Mouse (Mus musculus): ENCODE measurements around the gene Gjc2.

Gjc2 gene

DNA sequence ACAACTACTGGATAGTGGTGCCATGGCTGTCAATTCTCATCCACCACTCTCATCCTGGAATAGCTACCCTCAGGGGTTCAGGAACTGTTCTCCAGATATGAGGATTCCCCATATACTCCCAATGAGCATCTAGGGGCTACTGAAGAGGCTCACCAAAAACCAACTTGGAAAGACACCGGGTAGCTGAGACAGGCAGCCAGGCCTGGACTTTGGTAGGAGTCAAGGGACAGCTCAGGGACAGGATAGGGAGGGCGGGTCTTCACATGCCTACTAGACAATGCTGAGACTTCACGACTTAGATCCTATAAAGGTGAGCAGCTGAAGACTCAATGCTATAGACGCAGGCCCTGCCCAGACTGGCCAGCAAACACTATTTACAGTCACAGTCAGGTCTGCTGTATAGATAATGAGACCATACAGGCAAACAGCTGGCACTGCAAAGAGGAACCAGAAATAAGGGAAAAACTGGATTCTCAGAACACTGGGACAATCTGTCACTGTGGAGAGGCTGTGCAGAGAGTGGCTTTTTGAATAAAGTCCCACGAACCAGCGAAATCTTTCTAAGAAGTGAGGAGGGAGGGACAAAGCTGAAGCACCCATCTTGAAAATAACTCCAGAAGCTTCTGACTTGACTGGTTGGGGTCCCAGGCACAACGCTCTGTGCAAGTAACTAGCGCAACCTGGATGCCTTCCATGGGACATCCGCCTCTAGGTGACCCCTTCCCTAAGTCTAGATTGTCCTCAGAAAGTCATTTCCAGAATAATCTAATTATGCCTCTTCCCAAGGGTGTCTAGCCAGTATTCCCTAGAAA lies 20.4 kb downstream of the Gjc2 start:
- in situ Hi-C loops (cut with MboI, MseI) = no loop called here

DNA sequence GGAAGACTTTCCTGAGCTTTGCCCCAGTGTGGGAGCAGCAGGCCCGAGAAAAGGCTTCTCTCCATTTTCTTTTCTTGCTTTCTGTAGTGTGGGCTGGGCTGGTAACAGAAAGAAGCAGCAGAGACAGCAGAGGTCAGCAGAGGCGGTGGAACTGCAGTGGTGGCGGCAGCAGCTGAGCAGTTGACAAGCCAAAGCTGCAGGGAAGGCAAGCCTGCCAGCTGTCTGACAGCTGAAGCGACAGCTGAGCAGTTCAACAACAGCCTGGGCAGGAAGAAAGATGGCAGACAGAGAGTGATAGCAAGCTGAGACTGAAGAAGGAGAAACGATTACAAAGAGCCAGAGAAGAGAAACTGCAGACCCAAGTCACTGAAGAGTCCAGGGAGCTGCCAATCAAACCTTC lies 21.6 kb downstream of the Gjc2 start:
- in situ Hi-C loops (cut with MboI, MseI) = no loop called here

DNA sequence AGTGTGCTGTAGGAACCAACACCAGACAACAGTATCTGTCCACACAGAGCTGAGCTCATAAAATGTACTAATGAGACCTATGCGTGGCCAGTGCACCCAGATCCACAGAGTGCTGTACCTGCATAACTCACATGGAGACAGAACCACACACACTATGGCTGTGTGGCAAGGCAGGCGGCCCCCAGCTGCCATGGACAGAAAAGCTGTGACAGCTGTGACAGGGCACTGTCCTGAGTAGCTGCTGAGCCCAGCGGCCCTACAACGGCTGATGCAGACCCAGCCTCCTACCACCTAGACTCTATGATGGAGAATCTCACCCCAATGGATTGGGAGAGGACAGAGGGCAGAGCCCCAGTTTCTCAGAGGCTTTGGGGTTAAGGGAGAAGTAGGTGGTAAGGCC lies 23.5 kb downstream of the Gjc2 start:
- in situ Hi-C loops (cut with MboI, MseI) = no loop called here

DNA sequence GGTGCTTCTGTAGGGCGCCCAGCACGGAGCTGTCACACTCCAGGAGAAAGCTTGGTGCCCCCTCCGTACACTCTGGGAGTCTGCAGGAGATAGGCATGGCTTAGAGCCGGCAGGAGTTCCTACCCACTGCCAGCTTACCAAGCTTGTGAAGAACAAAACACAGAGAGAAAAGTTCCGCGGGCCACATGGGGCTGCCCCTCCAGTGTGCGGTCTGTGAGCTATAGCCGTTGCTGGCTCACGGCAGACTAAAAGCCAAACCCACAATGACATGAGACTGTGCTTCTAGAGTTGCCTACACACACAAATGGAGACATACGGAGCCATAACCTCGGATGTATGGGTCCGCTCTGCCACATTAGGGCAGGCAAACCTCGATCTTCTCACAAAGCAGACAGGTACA lies 23.9 kb downstream of the Gjc2 start:
- in situ Hi-C loops (cut with MboI, MseI) = no loop called here

DNA sequence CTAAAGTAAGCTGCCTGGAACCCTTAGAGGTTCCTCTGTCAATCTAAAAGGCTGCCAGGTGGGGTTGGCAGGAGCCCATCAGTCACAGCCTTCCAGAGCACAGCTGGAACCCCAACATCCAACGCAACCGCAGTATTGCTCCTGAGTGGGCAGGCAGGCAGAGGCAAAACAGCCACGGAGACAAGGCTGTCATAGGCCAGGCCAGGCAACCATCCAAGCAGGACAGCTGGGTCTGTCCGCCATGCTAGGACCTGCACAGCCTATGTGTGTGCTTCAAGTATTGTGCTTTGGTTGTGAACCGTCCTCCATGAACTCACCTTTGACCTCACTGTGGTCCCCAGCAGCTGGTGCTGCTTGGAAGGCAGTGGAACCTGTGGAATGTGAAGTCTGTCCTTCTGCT lies 27.1 kb downstream of the Gjc2 start:
- in situ Hi-C loops (cut with MboI, MseI) = no loop called here

DNA sequence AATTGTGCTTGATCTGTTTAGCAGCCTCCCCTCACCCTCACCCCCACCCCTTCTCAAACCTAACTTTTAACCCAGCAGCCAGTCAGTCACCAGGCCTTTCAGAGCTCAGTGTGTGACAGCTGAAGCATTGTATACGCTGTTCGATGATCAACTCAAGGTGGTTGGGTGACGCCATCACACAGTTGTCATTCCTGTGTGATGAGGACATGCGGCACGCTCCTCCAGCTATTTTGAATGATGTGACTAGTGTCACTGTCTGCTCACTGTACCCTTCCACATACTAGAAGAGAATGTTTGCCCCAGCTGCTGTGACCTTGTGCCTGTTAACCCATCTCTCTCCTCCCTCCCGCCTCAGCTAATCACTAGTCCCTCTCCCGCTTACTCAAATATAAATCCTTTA lies 28.8 kb downstream of the Gjc2 start:
- in situ Hi-C loops (cut with MboI, MseI) = no loop called here

DNA sequence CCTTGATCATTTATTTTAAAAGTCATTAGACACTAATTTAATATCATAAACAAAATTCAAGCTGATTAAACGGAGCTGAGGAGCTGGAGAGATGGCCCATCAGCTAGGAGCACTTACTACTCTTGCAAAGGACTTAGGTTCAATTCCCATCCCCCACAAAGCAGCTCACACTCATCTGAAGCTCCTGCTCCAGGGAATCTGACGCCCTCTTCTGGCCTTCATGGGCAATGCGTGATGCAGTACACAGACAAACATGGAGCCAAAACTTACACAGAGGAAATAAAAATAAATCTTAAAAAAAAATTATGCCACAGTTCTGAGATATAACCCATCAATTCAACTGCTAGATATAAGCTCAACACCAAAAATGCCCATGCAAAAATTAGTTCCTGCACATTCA lies 31.3 kb downstream of the Gjc2 start:
- in situ Hi-C loops (cut with MboI, MseI) = no loop called here

DNA sequence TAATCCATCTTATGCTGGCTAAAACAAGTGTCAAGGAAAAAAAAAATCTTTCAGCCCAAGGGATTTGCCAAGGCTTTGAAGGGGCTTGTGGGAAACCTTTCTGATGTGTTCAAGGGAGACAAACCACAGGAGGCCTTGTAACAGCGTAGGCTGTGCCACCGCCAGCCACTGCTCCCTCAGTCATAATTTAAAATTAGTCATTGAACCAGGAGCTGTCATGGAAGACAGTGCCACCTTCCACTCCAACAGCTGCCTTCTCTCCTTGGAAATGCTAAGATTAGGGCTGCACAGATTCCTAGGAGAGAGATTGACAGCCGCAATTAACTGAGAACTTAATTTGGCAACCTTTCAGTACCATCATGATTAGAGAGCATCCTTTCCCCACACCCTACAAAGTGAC lies 33.7 kb downstream of the Gjc2 start:
- in situ Hi-C loops (cut with MboI, MseI) = no loop called here

DNA sequence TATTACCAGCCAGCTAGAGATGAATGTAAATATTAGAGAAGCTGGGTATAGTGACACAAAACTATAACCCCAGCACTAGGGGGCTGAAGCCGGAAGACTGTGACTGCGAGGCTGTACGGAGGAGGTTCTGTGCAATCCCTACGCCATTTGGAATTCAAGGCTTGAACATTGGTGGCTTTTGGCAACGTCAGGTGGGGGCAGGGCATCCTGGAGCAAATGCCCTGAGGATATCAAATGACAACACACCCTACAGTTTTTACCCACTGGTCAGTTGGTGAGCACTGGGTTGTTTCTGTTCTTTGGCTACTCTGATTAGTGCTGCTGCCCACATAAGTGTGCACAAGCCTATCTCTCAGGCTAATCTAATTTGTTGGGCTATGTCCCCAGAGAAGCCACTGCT lies 40.1 kb downstream of the Gjc2 start:
- in situ Hi-C loops (cut with MboI, MseI) = no loop called here

DNA sequence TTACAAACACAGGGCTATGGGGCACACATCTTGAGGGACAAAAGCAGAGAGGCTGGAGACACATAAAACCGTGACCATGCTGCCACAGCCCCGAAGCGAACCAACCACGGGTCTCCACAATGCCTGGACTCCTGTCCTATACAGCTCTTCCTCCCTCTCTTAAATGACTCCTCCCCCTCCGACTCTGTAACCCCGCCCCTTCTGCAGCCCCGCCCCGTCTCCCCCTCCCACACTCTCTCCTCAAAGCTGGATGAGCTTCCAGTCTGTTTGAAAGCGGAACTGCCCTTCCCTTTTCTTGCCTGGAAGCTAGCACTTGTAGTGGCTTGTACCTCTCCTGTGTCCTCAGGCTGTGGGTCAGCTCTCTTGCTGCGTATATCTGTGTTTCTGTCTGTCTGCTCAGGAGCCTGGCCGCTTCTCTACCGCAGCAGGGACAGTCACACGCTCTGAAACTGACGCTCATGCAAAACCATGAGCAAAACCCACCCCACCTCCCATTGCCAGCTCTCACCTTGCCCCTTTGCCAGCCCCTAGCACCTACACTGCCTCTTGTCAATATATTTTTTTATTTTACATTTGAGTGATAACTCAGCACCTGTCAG lies 41.1 kb downstream of the Gjc2 start:
- in situ Hi-C loops (cut with MboI, MseI) = no loop called here

DNA sequence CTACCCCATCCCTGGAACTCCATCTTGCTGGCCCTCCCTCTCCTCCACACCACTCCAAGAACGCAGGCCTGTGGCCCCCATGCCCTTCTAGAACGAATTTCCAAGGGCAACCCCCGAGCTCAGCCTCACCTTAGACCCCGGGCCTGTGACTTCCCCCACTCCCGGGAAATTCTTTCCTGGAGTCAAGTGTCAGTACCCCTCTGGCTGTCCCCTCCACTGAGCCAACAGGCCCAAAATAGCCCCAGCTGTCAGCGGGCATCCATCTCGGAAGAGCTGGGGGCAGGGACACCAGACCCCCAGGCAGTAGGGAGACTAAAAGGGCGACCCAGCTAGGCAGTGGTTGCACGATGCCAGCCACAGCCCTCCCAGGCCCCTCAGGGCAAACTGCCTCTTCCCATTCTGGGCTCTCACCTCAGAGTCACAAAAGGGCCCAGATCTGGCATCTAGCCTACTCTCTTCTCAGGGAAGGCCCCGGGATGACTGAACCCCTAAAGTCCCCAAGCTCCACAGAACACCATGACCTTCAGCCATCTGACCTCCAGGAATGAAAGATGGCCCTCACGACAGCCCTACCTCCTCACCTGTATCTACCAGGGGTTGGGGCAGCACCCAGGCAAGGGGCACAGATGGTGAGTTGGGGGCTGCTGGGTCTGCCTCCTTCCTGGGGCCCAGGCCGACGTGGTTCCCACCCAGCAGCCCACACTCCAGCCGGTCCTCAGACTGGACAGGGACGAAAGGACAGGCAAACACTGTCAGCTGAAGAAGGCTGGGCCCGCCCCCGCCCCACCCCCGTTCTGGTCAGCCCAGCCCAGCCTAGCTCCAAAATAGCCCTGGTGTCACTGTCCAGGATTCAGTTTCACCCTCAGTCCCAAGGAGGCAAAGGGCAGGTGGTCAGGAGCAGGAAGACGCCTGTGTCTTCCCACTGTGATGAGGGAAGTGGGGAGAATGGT lies 44.2 kb downstream of the Gjc2 start:
- in situ Hi-C loops (cut with MboI, MseI) = no loop called here

DNA sequence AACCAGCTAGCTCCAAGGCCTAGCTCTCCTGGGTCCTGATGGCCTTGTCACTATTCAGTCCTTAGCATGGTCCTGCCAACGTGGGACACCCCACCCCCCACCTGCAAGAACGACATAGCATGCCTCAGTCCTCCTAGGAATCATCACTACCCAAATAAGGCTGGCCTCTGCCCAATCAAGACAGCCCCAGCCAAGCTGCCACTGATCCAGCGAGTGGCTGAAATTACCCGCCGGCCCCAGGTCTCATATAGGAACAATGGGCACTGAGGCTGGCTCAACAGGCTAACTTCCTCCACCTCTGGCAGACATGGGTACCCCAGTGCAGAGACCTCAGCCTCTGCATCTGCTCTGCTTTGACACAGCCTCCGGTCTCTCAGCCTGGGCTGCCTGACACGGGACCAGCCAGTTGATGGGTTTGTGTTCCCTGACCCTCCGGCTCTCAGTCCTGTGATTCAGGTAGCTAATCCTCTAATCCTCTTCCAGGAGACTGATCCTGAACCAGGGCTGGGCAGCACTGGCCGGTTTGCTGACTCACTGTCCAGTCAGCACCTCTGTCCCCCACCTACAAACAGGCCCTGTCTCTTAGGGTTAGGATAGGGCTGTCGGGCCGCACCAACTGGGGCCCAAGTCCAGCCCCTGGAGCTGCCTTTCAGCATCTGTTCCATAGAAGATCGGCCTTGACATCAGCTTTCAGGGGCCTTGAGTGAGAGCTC lies 45.9 kb downstream of the Gjc2 start:
- in situ Hi-C loops (cut with MboI, MseI) = no loop called here

DNA sequence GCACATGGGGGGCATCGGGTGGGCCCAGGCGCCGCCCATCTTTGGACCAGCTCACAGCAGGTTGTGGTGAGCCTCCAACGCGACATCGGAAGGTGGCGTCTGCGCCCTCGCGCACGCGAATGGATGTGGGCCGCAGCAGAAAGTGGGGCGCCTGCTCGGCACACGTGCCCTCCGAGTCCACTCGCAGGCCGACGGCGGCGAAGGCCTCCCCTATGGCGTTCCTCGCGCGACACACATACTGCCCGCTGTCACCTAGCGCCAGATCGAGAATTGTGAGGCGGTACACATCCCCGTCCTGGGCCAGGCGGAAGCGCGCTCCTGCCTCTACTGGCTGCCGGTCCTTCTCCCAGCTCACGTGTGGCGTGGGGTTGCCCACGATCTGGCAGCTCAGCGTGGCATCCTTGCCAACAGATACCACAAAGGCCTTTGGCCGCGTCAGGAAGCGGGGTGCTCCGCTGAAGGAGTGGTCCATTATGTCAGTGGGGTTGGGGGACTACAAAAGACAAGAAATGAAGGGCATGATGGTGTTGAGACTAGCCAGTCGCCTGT lies 47.0 kb downstream of the Gjc2 start, which contains the start of gene Obscn:
Obscn (minus strand) TSS at position 499 of the 549 bp plus-strand sequence.
- in situ Hi-C loops (cut with MboI, MseI) = no loop called here

DNA sequence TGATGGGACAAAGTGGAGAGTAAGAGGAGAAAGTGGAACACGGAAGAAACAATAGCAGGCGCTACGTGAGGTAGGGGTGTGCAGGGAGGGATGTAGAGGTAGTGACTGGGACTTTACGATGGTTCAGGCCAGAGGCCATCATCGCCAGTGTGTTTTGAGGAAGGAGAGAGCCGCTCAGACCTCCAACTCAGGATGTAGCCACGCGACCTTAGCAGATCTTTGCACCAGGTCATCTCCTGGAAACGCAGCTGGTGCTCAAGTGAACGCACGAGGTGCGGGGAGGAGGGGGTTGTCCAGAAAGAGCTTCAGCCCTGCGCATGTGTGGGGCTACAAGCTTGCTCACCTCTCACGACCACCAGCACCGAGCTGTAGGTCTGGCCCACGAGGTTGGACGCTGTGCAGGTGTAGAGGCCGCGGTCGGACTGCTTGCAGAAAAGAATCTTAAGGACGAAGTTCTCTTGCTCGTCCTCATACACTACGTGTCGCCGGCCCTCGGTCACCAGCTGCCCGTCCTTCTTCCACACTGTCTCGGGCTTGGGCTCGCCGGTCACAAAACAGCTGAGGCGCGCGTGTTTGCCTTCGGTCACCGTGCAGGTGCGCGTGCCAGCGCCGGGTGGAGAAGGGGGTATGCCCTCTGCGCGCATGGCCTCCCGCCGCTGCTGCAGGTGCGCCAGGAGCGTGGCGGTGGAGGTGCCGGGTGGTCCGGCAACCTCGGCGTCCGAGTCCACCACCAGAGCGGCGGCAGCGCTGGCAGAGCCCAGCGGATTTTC lies 47.8 kb downstream of the Gjc2 start:
- in situ Hi-C loops (cut with MboI, MseI) = no loop called here

DNA sequence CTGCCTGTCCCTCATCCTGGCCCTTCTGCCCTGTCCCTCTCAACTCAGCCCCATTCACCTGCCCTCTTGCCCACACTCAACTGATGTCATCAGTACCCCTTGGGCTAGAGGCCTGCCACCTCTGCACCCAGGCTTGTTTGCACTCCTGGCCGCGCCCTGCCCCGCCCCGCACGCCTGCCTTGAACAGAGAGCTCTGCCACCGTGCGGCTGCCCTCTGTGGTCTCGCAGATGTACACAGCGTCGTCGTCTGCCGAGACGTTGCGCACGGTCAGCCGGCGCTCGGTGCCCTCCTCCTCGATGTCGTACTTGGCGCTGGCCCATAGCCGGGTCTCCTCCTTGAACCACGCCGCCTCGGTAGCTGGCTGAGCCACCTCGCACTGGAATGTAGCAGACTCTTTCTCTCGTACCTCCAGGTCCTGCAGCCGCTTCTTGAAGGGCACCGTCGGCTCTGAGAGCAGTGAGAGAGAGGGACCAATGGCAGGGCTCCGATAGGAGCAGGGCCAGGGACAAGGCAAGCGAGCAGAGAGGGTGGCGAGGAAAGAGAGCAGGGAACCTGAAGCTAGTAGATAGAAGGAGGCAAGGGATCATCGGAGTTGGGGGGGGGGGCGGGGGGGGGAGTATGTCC lies 48.5 kb downstream of the Gjc2 start:
- in situ Hi-C loops (cut with MboI, MseI) = no loop called here

DNA sequence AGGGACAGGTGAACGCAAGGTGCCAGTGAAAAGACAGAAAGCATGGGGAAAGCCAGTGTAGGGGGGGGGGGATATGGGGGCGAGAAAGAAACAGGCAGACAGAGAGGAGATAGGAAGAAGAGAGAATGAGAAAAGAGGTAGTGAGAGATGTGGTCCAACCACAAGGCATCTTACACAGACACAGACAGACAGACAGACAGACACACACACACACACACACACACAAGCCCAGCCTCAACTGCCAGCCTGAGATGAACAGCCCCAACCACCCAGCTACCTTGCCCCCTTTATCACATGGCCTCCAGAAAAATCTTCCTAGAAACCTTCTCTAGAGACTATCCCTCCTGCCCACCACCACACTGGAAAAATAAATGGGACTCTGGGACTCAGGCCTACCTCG lies 50.9 kb downstream of the Gjc2 start:
- in situ Hi-C loops (cut with MboI, MseI) = no loop called here

DNA sequence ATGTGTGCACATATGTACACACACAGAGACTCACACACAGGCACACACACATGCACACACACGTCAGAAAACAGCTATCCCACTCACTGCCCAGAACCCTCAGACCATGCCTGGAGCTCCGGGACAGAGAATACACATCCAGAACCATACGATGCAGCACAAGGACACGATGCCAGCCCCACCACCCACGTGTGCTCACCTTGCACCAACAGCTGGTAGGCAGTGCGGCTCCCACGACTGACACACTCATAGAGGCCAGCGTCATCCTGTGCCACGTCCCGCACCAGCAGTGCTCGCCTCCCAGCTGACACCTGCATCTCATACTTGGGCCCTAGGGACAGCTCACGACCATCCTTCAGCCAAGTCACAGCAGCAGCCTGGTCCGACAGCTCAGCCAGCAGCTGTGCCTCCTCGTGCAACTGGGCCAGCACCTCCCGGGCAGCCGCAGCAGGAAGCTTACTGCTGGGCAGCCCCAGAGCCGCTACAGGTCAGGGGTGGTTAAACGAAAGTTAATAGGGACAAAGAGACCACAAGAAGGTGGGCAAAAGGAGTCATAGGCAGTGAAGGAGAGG lies 51.6 kb downstream of the Gjc2 start:
- in situ Hi-C loops (cut with MboI, MseI) = no loop called here

DNA sequence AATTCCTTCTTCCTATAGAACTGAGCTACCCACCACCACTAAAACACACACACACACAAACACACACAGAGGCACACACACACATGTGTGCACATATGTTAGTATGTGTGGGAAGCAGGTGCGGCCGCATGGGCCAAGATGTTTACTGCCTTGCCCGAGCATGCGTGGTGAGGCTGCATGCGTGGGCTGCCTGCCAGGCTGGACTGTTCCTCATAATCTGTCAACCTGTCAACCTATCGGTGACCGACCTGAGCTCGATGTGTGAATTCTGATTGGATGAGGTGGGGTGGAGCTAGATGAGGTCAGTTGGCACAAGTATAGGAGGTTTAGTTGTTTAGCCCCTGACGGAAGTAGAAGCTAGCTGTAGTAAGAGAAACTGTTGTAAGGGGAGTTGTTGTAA lies 52.2 kb downstream of the Gjc2 start:
- in situ Hi-C loops (cut with MboI, MseI) = no loop called here
